In genomic region chr4:140761601-140762000, GRCm38 (mm10) we compare ENCODE assay signal across 34 mouse cellular contexts. TPM values are rescaled to one million over a fixed set of nuclear protein-coding genes. Genes with fewer than 3 reads are reported as not detected.
DNase-seq lines count a peak whose midpoint lies in the region; ATAC-seq and TF ChIP-seq lines count a peak whose summit lies in the region.
"Had no signal": no experiment of that assay in that cellular context is flagged by ENCODE, and none has a peak within 500 bp of the region (broad histone marks: within the 10 kb centered on the region; RNA-seq: fewer than 3 reads in every experiment).

No protein-coding gene starts in this region.

- no peak overlapping the region for H3K4me2 ChIP-seq in heart, embryonic 13.5 days
- no peak overlapping the region for H3K4me2 ChIP-seq in lung, embryonic 14.5 days
- H3K4me2 ChIP-seq: embryonic facial prominence, embryonic 13.5 days; embryonic facial prominence, embryonic 15.5 days; forebrain, embryonic 12.5 days had no signal

- H3K9me3 ChIP-seq in heart, embryonic 13.5 days: no peaks in the 10 kb centered on the region
- no peaks in the 10 kb centered on the region for H3K9me3 ChIP-seq in lung, embryonic 14.5 days (ENCODE audit: low read depth, low read length)
- H3K9me3 ChIP-seq: embryonic facial prominence, embryonic 13.5 days; embryonic facial prominence, embryonic 15.5 days; forebrain, embryonic 10.5 days; forebrain, embryonic 12.5 days; G1E had no signal

- WGBS in heart, embryonic 13.5 days: 71% methylated on average over 7 of the region's 7 CpGs
- 58% methylated on average over 7 of the region's 7 CpGs for WGBS in lung, embryonic 14.5 days
- 79% methylated on average over 7 of the region's 7 CpGs for WGBS in lung, adult 2 months

- no peaks in the 10 kb centered on the region; the same call in 1 of the 2 replicates for H3K27me3 ChIP-seq in heart, embryonic 13.5 days (replicated peaks)
- no peaks in the 10 kb centered on the region for H3K27me3 ChIP-seq in lung, embryonic 14.5 days (ENCODE audit: insufficient read depth, low read length)
- H3K27me3 ChIP-seq: embryonic facial prominence, embryonic 13.5 days; embryonic facial prominence, embryonic 15.5 days; forebrain, embryonic 12.5 days; Patski had no signal

- peaks cover 13% of the 10 kb centered on the region; the same call in 1 of the 2 replicates for H3K4me1 ChIP-seq in heart, embryonic 13.5 days
- H3K4me1 ChIP-seq in lung, embryonic 14.5 days (ENCODE audit: insufficient read depth): no peaks in the 10 kb centered on the region
- H3K4me1 ChIP-seq in lung, adult 2 months (ENCODE audit: control insufficient read depth, insufficient read depth, low read length): no peaks in the 10 kb centered on the region

- DNase-seq in heart, adult 8-10 months (ENCODE audit: low spot score): no peak
- DNase-seq in lung, embryonic 14.5 days: peak; percentile 72
- DNase-seq in lung, adult 2 months: no peak
- peak; percentile 56 for DNase-seq in lung, postnatal 14 days
- DNase-seq in lung, postnatal 25 days (ENCODE audit: low spot score): no peak
- peak; percentile 16 for DNase-seq in brain, adult 2 months (ENCODE audit: low read depth, low spot score)
- DNase-seq: adrenal gland, adult 8-10 months; adrenal gland, postnatal 14 days; adrenal gland, postnatal 36 days; B cell, adult 2 months; cerebellum, adult 11 months; cerebellum, adult 18-20 months; cerebellum, adult 8-10 months; cerebellum, adult 9-11 months; cerebellum, postnatal 14 days; cerebellum, postnatal 36 days; embryo, embryonic 11 days had no signal

- TF ChIP-seq POLR2A in lung, adult 2 months (IDR thresholded peaks at IDR 0.05; ENCODE audit: borderline replicate concordance, extremely low read depth, low read depth, low read length): no peak

- H3K27ac ChIP-seq in heart, embryonic 13.5 days (replicated peaks): no peak overlapping the region
- H3K27ac ChIP-seq in lung, embryonic 14.5 days (ENCODE audit: low read depth): no peak overlapping the region
- H3K27ac ChIP-seq: embryonic facial prominence, embryonic 13.5 days; embryonic facial prominence, embryonic 15.5 days; forebrain, embryonic 10.5 days; forebrain, embryonic 12.5 days had no signal

- H3K9ac ChIP-seq in heart, embryonic 13.5 days: 0 out of 2 replicates have a peak overlapping the region, but pooled peaks have one; percentile 14
- no peak overlapping the region for H3K9ac ChIP-seq in lung, embryonic 14.5 days
- H3K9ac ChIP-seq: embryonic facial prominence, embryonic 13.5 days; embryonic facial prominence, embryonic 15.5 days; forebrain, embryonic 12.5 days had no signal

- TF ChIP-seq CTCF in lung, embryonic 14.5 days (IDR thresholded peaks at IDR 0.05; ENCODE audit: low read depth): no peak
- no peak for TF ChIP-seq CTCF in lung, adult 2 months (IDR thresholded peaks at IDR 0.05; ENCODE audit: insufficient read depth, low read length)

- ATAC-seq in heart, embryonic 13.5 days (ENCODE audit: extremely low read depth, insufficient number of reproducible peaks, low FRiP score, low TSS enrichment): no peak
- no peak for ATAC-seq in lung, embryonic 14.5 days (ENCODE audit: insufficient read depth)
- no peak for ATAC-seq in frontal cortex, adult (ENCODE audit: low TSS enrichment)
- ATAC-seq: activated CD4-positive, CD25-positive, alpha-beta regulatory T cell, adult 4 months; CD4-positive, CD25-positive, alpha-beta regulatory T cell, adult 4 months; forebrain, embryonic 14.5 days; Patski had no signal

- H3K36me3 ChIP-seq in heart, embryonic 13.5 days: no peaks in the 10 kb centered on the region
- H3K36me3 ChIP-seq in lung, embryonic 14.5 days (ENCODE audit: insufficient read depth): no peaks in the 10 kb centered on the region
- H3K36me3 ChIP-seq: embryonic facial prominence, embryonic 13.5 days; embryonic facial prominence, embryonic 15.5 days; forebrain, embryonic 10.5 days; forebrain, embryonic 12.5 days; G1E had no signal

- H3K4me3 ChIP-seq in heart, embryonic 13.5 days: no peak overlapping the region
- H3K4me3 ChIP-seq in lung, embryonic 14.5 days (ENCODE audit: low read depth, low read length): no peak overlapping the region
- H3K4me3 ChIP-seq in lung, adult 2 months (replicated peaks; ENCODE audit: extremely low read depth, low read depth, low read length): no peak overlapping the region
- H3K4me3 ChIP-seq: embryonic facial prominence, embryonic 13.5 days; embryonic facial prominence, embryonic 15.5 days; erythroblast, embryonic 14.5 days; forebrain, embryonic 10.5 days; forebrain, embryonic 12.5 days had no signal

RNA-seq across cellular contexts. Expression of gene Padi4, which starts 12.4 kb away (rescaled TPM):
- polyA plus RNA-seq in heart, embryonic 13.5 days (2015; fragmentation: Nextera tagmentation; extraction: Ambion mirVana): 2.1 and 2.4 TPM in 2 replicates
- total RNA-seq in heart, adult 8-10 months (2022): 1 to 10 TPM in 1 of 4 experiments, under 1 TPM in 3; 0.24 to 5.3 (median 0.27) TPM
- 1.8 and 2.1 TPM in 2 replicates for polyA plus RNA-seq in lung, embryonic 14.5 days (2014; fragmentation: Nextera tagmentation; extraction: Ambion mirVana)
- 4.5 and 9.4 TPM in 2 replicates for polyA plus RNA-seq in lung, adult 2 months (2012; rRNA removed)
- total RNA-seq: CH12.LX, G1E had no signal
- polyA plus RNA-seq: embryonic facial prominence, embryonic 13.5 days; erythroblast, embryonic 14.5 days; forebrain, embryonic 14.5 days had no signal

RNA-seq across cellular contexts. Expression of gene Padi6, which starts 19.2 kb away (rescaled TPM):
- polyA plus RNA-seq in heart, embryonic 13.5 days (2015; fragmentation: Nextera tagmentation; extraction: Ambion mirVana): not detected in 2 replicates
- total RNA-seq in heart, adult 8-10 months (2022): not detected
- not detected in 2 replicates for polyA plus RNA-seq in lung, embryonic 14.5 days (2014; fragmentation: Nextera tagmentation; extraction: Ambion mirVana)
- not detected in 2 replicates for polyA plus RNA-seq in lung, adult 2 months (2012; rRNA removed)
- total RNA-seq: adrenal gland, adult 18-20 months; adrenal gland, adult 8-10 months; adrenal gland, postnatal 14 days; adrenal gland, postnatal 36 days; CH12.LX; common myeloid progenitor, adult 5-6 weeks; G1E had no signal
- polyA plus RNA-seq: activated CD4-positive, CD25-positive, alpha-beta regulatory T cell, adult 4 months; brain, embryonic 14.5 days; CD4-positive, CD25-positive, alpha-beta regulatory T cell, adult 4 months; embryonic facial prominence, embryonic 11.5 days; embryonic facial prominence, embryonic 13.5 days; embryonic facial prominence, embryonic 15.5 days; erythroblast, embryonic 14.5 days; forebrain, embryonic 10.5 days; forebrain, embryonic 12.5 days; forebrain, embryonic 14.5 days; G1E; Patski had no signal

RNA-seq across cellular contexts. Expression of gene Padi3, which starts 48.8 kb away (rescaled TPM):
- 0.24 and 0.25 TPM in 2 replicates for polyA plus RNA-seq in heart, embryonic 13.5 days (2015; fragmentation: Nextera tagmentation; extraction: Ambion mirVana)
- under 1 TPM; 0.09 to 0.34 (median 0.13) TPM for total RNA-seq in heart, adult 8-10 months (2022)
- 0.12 and 0.14 TPM in 2 replicates for polyA plus RNA-seq in lung, embryonic 14.5 days (2014; fragmentation: Nextera tagmentation; extraction: Ambion mirVana)
- polyA plus RNA-seq in lung, adult 2 months (2012; rRNA removed): 0.21 and 0.34 TPM in 2 replicates
- total RNA-seq: adrenal gland, adult 18-20 months; adrenal gland, adult 8-10 months; adrenal gland, postnatal 14 days; adrenal gland, postnatal 36 days had no signal
- polyA plus RNA-seq: embryonic facial prominence, embryonic 11.5 days; erythroblast, embryonic 14.5 days; forebrain, embryonic 12.5 days; forebrain, embryonic 14.5 days; Patski had no signal

Comparison
In these comparisons a context has a peak if more than half of its experiments do, and no peak if none do; other contexts are left out.
1. DNase-seq: peak in lung, embryonic 14.5 days (single experiment), lung, postnatal 14 days (single experiment) and brain, adult 2 months (single experiment); none in heart, adult 8-10 months (single experiment), lung, adult 2 months (single experiment) and lung, postnatal 25 days (single experiment).